Mouse (Mus musculus) liver, adult 2 months (tissue): ENCODE measurements around the gene Cnst. TPM values are rescaled to one million over a fixed set of nuclear protein-coding genes. Genes with fewer than 3 reads are reported as not detected.
"Not testable (repeated sequence)": the region's sequence is repeated elsewhere in the genome, so short reads cannot be mapped to it uniquely, and the experiment has no call there.

Experiments
- DNase-seq: peaks from one replicate; pipeline ENCODE4 v3.0.0-alpha.2; 2011; ENCODE audit warnings: low read depth, low spot score; ENCODE audit errors: extremely low read depth
- H3K27ac ChIP-seq: fragments of 200-500 bp; replicated peaks from 2 replicates; pipeline ENCODE4 v1.5.1; 2012; ENCODE audit warnings: low read depth, mild to moderate bottlenecking, control low read depth, inconsistent platforms, low read length; ENCODE audit not compliant: insufficient read depth
- H3K27me3 ChIP-seq: fragments of 200-500 bp; 2 replicates; pipeline ENCODE4 v1.6.1; 2012; ENCODE audit warnings: mild to moderate bottlenecking, moderate library complexity, low read length, inconsistent platforms; ENCODE audit not compliant: control insufficient read depth, insufficient read depth
- H3K36me3 ChIP-seq: fragments of 200-500 bp; 2 replicates; pipeline ENCODE4 v1.6.1; 2012; ENCODE audit warnings: low read length, inconsistent platforms; ENCODE audit not compliant: control insufficient read depth, insufficient read depth
- H3K4me1 ChIP-seq: fragments of 200-500 bp; 2 replicates; pipeline ENCODE4 v1.6.1; 2011; ENCODE audit warnings: low read length; ENCODE audit not compliant: control insufficient read depth, insufficient read depth
- H3K4me3 ChIP-seq: fragments of 200-500 bp; 2 replicates; pipeline ENCODE4 v1.5.1; 2011; ENCODE audit warnings: low read depth, mild to moderate bottlenecking, control low read depth, low read length, moderate library complexity; ENCODE audit not compliant: insufficient read depth
- H3K79me2 ChIP-seq: fragments of 200-500 bp; 2 replicates; pipeline ENCODE4 v1.6.1; 2012; ENCODE audit warnings: inconsistent platforms, mild to moderate bottlenecking, low read length, moderate library complexity; ENCODE audit not compliant: control insufficient read depth, insufficient read depth
- H3K9ac ChIP-seq: fragments of 200-500 bp; 2 replicates; pipeline ENCODE4 v1.6.1; 2012; ENCODE audit warnings: low read depth, mild to moderate bottlenecking, control low read depth, inconsistent platforms, low read length
- CTCF ChIP-seq: fragments of 200-500 bp; IDR thresholded peaks from 2 replicates; pipeline ENCODE4 v1.5.1; 2011; ENCODE audit warnings: low read depth, low read length, control low read depth
- POLR2A ChIP-seq: fragments of 200-500 bp; IDR thresholded peaks from 2 replicates; pipeline ENCODE4 v1.6.1; 2011; ENCODE audit warnings: low read length, control low read depth; ENCODE audit not compliant: insufficient read depth; ENCODE audit errors: extremely low read depth
- WGBS: fragments of 180-500 bp; shearing (Covaris S2); methylation state at CpG from one replicate; pipeline ENCODE4 v1.1.7; 2018; 5-methylcytosine and 5-hydroxymethylcytosine counted together
- polyA plus RNA-seq: library from polyadenylated mRNA; depleted of rRNA; stranded (reverse); fragments of >200 nt; gene quantifications from 2 replicates; pipeline ENCODE4 v1.2.3, GENCODE M21; 2012
- total RNA-seq: library from RNA; depleted of rRNA; stranded (reverse); fragments of >200 nt; gene quantifications from 2 replicates; pipeline ENCODE4 v1.2.3, GENCODE M21; 2014

Gene Cnst
- total and polyA plus RNA-seq, 2 experiments = 3.9 to 14.9 TPM

DNA sequence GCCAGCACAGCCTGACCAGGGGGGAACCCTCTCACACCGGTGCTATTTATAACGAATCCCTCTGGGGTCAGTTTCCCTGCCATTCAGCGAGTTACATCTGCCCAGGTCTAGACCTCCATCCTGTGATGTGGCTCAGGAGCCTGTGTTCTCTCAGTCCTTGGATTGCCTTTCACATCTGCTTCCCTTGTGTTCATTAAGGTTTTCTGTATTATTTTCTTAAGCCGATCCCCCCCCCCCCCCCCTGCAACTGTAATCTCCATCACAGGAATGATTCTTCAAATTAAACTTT, 99.8 kb downstream of the Cnst start:
- Histone ChIP-seq H3K79me2 (no peaks in the 10 kb centered on the region), H3K4me3 (no peak overlapping the region), H3K27me3 (no peaks in the 10 kb centered on the region), H3K27ac (no peak overlapping the region), H3K4me1 (peaks cover 1% of the 10 kb centered on the region; the same call in 1 of the 2 replicates), H3K36me3 (no peaks in the 10 kb centered on the region), H3K9ac (no peak overlapping the region)
- WGBS = 18% methylated on average over 4 of the region's 4 CpGs
- TF ChIP-seq CTCF = no peak
- no peak for TF ChIP-seq POLR2A
- no peak for DNase-seq

- not testable (repeated sequence) for H3K4me3 ChIP-seq, H3K36me3 ChIP-seq, H3K4me1 ChIP-seq, H3K79me2 ChIP-seq, H3K9ac ChIP-seq, H3K27me3 ChIP-seq, H3K27ac ChIP-seq, DNase-seq
- 60% methylated on average over 4 of the region's 5 CpGs for WGBS
These were observed 102.5 kb downstream of the Cnst start for GRCm38 (mm10) chr1:179648678-179649077.

GRCm38 (mm10) chr1:179649324-179649723, 103.2 kb downstream of the Cnst start:
- H3K27ac ChIP-seq = no peak overlapping the region

DNA sequence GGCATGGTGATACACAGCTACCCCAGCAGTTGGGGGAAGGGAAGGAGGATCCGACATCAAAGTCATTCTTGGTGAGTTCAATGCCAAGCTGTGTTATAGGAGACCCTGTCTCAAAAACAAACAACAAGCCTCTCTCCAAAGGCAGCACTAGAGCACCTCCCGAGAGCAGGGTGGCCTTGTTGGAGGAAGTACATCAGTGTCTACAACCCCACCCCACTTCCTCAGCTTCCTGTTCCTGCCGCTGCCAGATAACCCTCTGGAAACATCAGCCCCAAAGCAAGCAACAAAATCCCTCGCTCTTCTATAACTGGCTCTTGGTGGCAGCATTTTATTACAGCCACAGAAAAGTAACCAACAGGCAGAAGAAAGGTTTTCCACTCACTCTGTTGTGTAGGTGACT, 104.1 kb downstream of the Cnst start:
- no peak overlapping the region for H3K9ac ChIP-seq

More at GRCm38 (mm10) chr1:179649324-179649723, 103.2 kb downstream of the Cnst start:
- Histone ChIP-seq H3K79me2 (no peaks in the 10 kb centered on the region), H3K9ac (no peak overlapping the region), H3K36me3 (no peaks in the 10 kb centered on the region), H3K4me3 (no peak overlapping the region), H3K27me3 (no peaks in the 10 kb centered on the region), H3K4me1 (peaks cover 1% of the 10 kb centered on the region; the same call in 1 of the 2 replicates)
- WGBS = 88% methylated on average over 3 of the region's 3 CpGs
- no peak for DNase-seq
- TF ChIP-seq CTCF (no peak), POLR2A (no peak)

GRCm38 (mm10) chr1:179651224-179651623, 105.1 kb downstream of the Cnst start:
- TF ChIP-seq POLR2A = no peak
- TF ChIP-seq CTCF = no peak
- WGBS = 84% methylated on average over 5 of the region's 5 CpGs
- H3K4me1 ChIP-seq = no peaks in the 10 kb centered on the region
- H3K4me3 ChIP-seq = no peak overlapping the region
- no peaks in the 10 kb centered on the region for H3K36me3 ChIP-seq
- H3K79me2 ChIP-seq = no peaks in the 10 kb centered on the region
- H3K27ac ChIP-seq = no peak overlapping the region
- H3K27me3 ChIP-seq = no peaks in the 10 kb centered on the region
- DNase-seq = no peak
- H3K9ac ChIP-seq = no peak overlapping the region

More for the DNA sequence above, 104.1 kb downstream of the Cnst start:
- DNase-seq = no peak
- H3K36me3 ChIP-seq = no peaks in the 10 kb centered on the region
- H3K4me1 ChIP-seq = peaks cover 1% of the 10 kb centered on the region; the same call in 1 of the 2 replicates
- peak overlapping the region; percentile 13; the same call in 1 of the 2 replicates for H3K27ac ChIP-seq
- TF ChIP-seq POLR2A (no peak), CTCF (no peak)
- no peaks in the 10 kb centered on the region for H3K79me2 ChIP-seq
- WGBS = 61% methylated on average over 4 of the region's 4 CpGs
- H3K27me3 ChIP-seq = no peaks in the 10 kb centered on the region
- H3K4me3 ChIP-seq = no peak overlapping the region

- TF ChIP-seq CTCF (no peak), POLR2A (no peak)
- H3K79me2 ChIP-seq = no peaks in the 10 kb centered on the region
- no peaks in the 10 kb centered on the region for H3K27me3 ChIP-seq
- H3K9ac ChIP-seq = no peak overlapping the region
- no peaks in the 10 kb centered on the region for H3K4me1 ChIP-seq
- H3K27ac ChIP-seq = no peak overlapping the region
- WGBS = 91% methylated on average over 5 of the region's 5 CpGs
- DNase-seq = no peak
- H3K36me3 ChIP-seq = no peaks in the 10 kb centered on the region
- no peak overlapping the region for H3K4me3 ChIP-seq
These were observed 116.9 kb downstream of the Cnst start for GRCm38 (mm10) chr1:179663065-179663464.
